29 mouse cellular contexts compared by ENCODE assay signal in the genomic region with DNA sequence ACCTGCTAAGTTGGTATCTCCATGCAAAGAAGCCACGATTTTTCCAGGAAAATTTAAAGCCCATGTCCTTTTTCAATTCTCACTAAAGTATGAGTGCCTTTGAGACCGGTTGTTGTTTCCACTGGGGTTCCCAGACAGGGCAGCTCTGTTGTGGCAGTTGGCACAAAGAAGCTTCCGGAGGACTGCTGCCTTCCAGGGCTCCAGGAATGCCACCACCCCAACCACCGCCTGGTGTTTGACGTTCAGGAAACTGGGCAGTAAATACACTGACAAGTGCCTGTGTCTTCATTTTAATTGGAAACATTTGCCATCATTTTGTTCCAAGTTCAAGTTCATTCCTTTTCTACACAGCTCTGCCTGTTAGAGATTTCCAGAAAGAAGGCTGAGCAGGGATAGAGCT. TPM values are rescaled to one million over a fixed set of nuclear protein-coding genes. Genes with fewer than 3 reads are reported as not detected.
DNase-seq lines count a peak whose midpoint lies in the region; ATAC-seq lines count a peak whose summit lies in the region.
"Had no signal": no experiment of that assay in that cellular context is flagged by ENCODE, and none has a peak within 500 bp of the region (broad histone marks: within the 10 kb centered on the region; RNA-seq: fewer than 3 reads in every experiment).

No protein-coding gene starts in this region.

- H3K27me3 ChIP-seq in embryonic facial prominence, embryonic 15.5 days = no peaks in the 10 kb centered on the region
- H3K27me3 ChIP-seq in forebrain, embryonic 14.5 days (replicated peaks; ENCODE audit: control insufficient read depth, insufficient read depth, low read length) = no peaks in the 10 kb centered on the region
- H3K27me3 ChIP-seq: CH12.LX; embryonic facial prominence, embryonic 12.5 days; heart, embryonic 13.5 days; hindbrain, embryonic 12.5 days had no signal

- H3K9ac ChIP-seq in embryonic facial prominence, embryonic 15.5 days = no peak overlapping the region
- H3K9ac ChIP-seq in forebrain, embryonic 14.5 days (ENCODE audit: low read length) = no peak overlapping the region
- H3K9ac ChIP-seq: embryonic facial prominence, embryonic 12.5 days; forebrain, postnatal 0 days; heart, embryonic 13.5 days; hindbrain, embryonic 12.5 days had no signal

- no peak overlapping the region for H3K4me3 ChIP-seq in embryonic facial prominence, embryonic 15.5 days (replicated peaks)
- H3K4me3 ChIP-seq in forebrain, embryonic 14.5 days (ENCODE audit: low read depth, low read length) = no peak overlapping the region
- H3K4me3 ChIP-seq: embryonic facial prominence, embryonic 12.5 days; erythroblast, embryonic 14.5 days; heart, embryonic 13.5 days; hindbrain, embryonic 12.5 days had no signal

- peak; percentile 10 for DNase-seq in kidney, postnatal 10 days
- DNase-seq in kidney, postnatal 4 days = no peak
- DNase-seq in lung, postnatal 14 days = peak; percentile 39
- DNase-seq in layer of hippocampus, adult 18-20 months (ENCODE audit: low spot score in 2 of 2) = no peak
- DNase-seq in adrenal gland, postnatal 4 days (ENCODE audit: low spot score in 2 of 2) = no peak
- no peak for DNase-seq in forebrain, embryonic 14.5 days (ENCODE audit: low spot score)
- DNase-seq: adrenal gland, adult 2 months; adrenal gland, postnatal 25 days; cerebellum, adult 11 months; cerebellum, adult 8-10 months; cerebellum, postnatal 14 days; embryo, embryonic 11 days; forebrain, postnatal 0 days; gastrocnemius, postnatal 36 days; heart, adult 11 months; heart, postnatal 4 days had no signal

- no peaks in the 10 kb centered on the region for H3K36me3 ChIP-seq in embryonic facial prominence, embryonic 15.5 days
- no peaks in the 10 kb centered on the region for H3K36me3 ChIP-seq in forebrain, embryonic 14.5 days (ENCODE audit: control insufficient read depth, insufficient read depth, low read length)
- H3K36me3 ChIP-seq: embryonic facial prominence, embryonic 12.5 days; heart, embryonic 13.5 days; hindbrain, embryonic 12.5 days had no signal

- no peaks in the 10 kb centered on the region for H3K9me3 ChIP-seq in embryonic facial prominence, embryonic 15.5 days (replicated peaks)
- H3K9me3 ChIP-seq in forebrain, embryonic 14.5 days (replicated peaks; ENCODE audit: control insufficient read depth, low read length) = no peaks in the 10 kb centered on the region
- H3K9me3 ChIP-seq: embryonic facial prominence, embryonic 12.5 days; heart, embryonic 13.5 days; hindbrain, embryonic 12.5 days had no signal

- no peak overlapping the region for H3K4me2 ChIP-seq in embryonic facial prominence, embryonic 15.5 days (replicated peaks)
- H3K4me2 ChIP-seq in forebrain, embryonic 14.5 days (ENCODE audit: low read length) = no peak overlapping the region
- H3K4me2 ChIP-seq: embryonic facial prominence, embryonic 12.5 days; heart, embryonic 13.5 days; hindbrain, embryonic 12.5 days had no signal

- H3K27ac ChIP-seq in embryonic facial prominence, embryonic 15.5 days (replicated peaks) = peak overlapping the region; percentile 48; the same call in 1 of the 2 replicates
- H3K27ac ChIP-seq in forebrain, embryonic 14.5 days (ENCODE audit: low read depth, low read length) = no peak overlapping the region
- H3K27ac ChIP-seq: embryonic facial prominence, embryonic 12.5 days; heart, embryonic 13.5 days; hindbrain, embryonic 12.5 days had no signal

- H3K4me1 ChIP-seq in embryonic facial prominence, embryonic 15.5 days = no peaks in the 10 kb centered on the region
- H3K4me1 ChIP-seq in forebrain, embryonic 14.5 days (ENCODE audit: control insufficient read depth, insufficient read depth, low read length) = no peaks in the 10 kb centered on the region
- H3K4me1 ChIP-seq: embryonic facial prominence, embryonic 12.5 days; heart, embryonic 13.5 days; hindbrain, embryonic 12.5 days had no signal

- 44% methylated on average over 5 of the region's 5 CpGs for WGBS in embryonic facial prominence, embryonic 15.5 days
- 68% methylated on average over 5 of the region's 5 CpGs for WGBS in forebrain, embryonic 14.5 days

- ATAC-seq in embryonic facial prominence, embryonic 15.5 days (ENCODE audit: insufficient number of reproducible peaks, low FRiP score, low TSS enrichment, low read depth) = no peak
- ATAC-seq in forebrain, embryonic 14.5 days = no peak
- ATAC-seq: forebrain, postnatal 0 days; hindbrain, embryonic 16.5 days; inflammation-experienced regulatory T-cells, adult 6 months had no signal

RNA-seq across cellular contexts. Expression of a gene that starts 19.5 kb away (rescaled TPM):
- polyA plus RNA-seq in embryonic facial prominence, embryonic 15.5 days (2015; fragmentation: Nextera tagmentation; extraction: Ambion mirVana) = 2.5 and 3.3 TPM in 2 replicates
- total RNA-seq in layer of hippocampus, adult 18-20 months (2021) = not detected
- 10 to 100 TPM; 40.5 to 50.4 TPM for total RNA-seq in adrenal gland, postnatal 4 days (2021)
- polyA plus RNA-seq in forebrain, embryonic 14.5 days (2014; fragmentation: Nextera tagmentation; extraction: Ambion mirVana) = 0.30 TPM in 1 of 2 replicates, not detected in the other
- total RNA-seq: CH12.LX; forebrain, postnatal 0 days; gastrocnemius, adult 18-20 months; gastrocnemius, postnatal 36 days; heart, postnatal 4 days had no signal
- polyA plus RNA-seq: erythroblast, embryonic 14.5 days; forebrain, embryonic 11.5 days; forebrain, postnatal 0 days; heart, embryonic 13.5 days; heart, postnatal 0 days; hindbrain, embryonic 16.5 days; inflammation-experienced regulatory T-cells, adult 6 months had no signal

RNA-seq across cellular contexts. Expression of a gene that starts 22.5 kb away (rescaled TPM):
- polyA plus RNA-seq in embryonic facial prominence, embryonic 15.5 days (2015; fragmentation: Nextera tagmentation; extraction: Ambion mirVana) = 0.11 and 0.13 TPM in 2 replicates
- total RNA-seq in layer of hippocampus, adult 18-20 months (2021) = not detected
- 1 to 10 TPM; 2.1 to 3.5 TPM for total RNA-seq in adrenal gland, postnatal 4 days (2021)
- polyA plus RNA-seq in forebrain, embryonic 14.5 days (2014; fragmentation: Nextera tagmentation; extraction: Ambion mirVana) = not detected in 2 replicates
- total RNA-seq: CH12.LX; common myeloid progenitor, adult 5-6 weeks; forebrain, postnatal 0 days; gastrocnemius, adult 18-20 months; gastrocnemius, postnatal 36 days; heart, postnatal 4 days had no signal
- polyA plus RNA-seq: brain, embryonic 14.5 days; embryonic facial prominence, embryonic 12.5 days; erythroblast, embryonic 14.5 days; forebrain, embryonic 11.5 days; forebrain, postnatal 0 days; heart, embryonic 13.5 days; heart, postnatal 0 days; hindbrain, embryonic 12.5 days had no signal

RNA-seq across cellular contexts. Expression of a gene that starts 29.0 kb away (rescaled TPM):
- 39.2 and 39.7 TPM in 2 replicates for polyA plus RNA-seq in embryonic facial prominence, embryonic 15.5 days (2015; fragmentation: Nextera tagmentation; extraction: Ambion mirVana)
- total RNA-seq in layer of hippocampus, adult 18-20 months (2021) = 100 to 1,000 TPM; 133 TPM
- 10 to 100 TPM; 68.4 to 71.2 TPM for total RNA-seq in adrenal gland, postnatal 4 days (2021)
- polyA plus RNA-seq in forebrain, embryonic 14.5 days (2014; fragmentation: Nextera tagmentation; extraction: Ambion mirVana) = 74.3 and 98.9 TPM in 2 replicates

RNA-seq across cellular contexts. Expression of a gene that starts 34.8 kb away (rescaled TPM):
- polyA plus RNA-seq in embryonic facial prominence, embryonic 15.5 days (2015; fragmentation: Nextera tagmentation; extraction: Ambion mirVana) = 10.3 and 11.0 TPM in 2 replicates
- 10 to 100 TPM; 34.0 to 34.2 TPM for total RNA-seq in layer of hippocampus, adult 18-20 months (2021)
- 10 to 100 TPM; 40.0 to 41.1 TPM for total RNA-seq in adrenal gland, postnatal 4 days (2021)
- polyA plus RNA-seq in forebrain, embryonic 14.5 days (2014; fragmentation: Nextera tagmentation; extraction: Ambion mirVana) = 7.9 and 9.6 TPM in 2 replicates

Comparison
In these comparisons a context has a peak if more than half of its experiments do, and no peak if none do; other contexts are left out.
1. DNase-seq: peak in kidney, postnatal 10 days (single experiment) and lung, postnatal 14 days (single experiment); none in kidney, postnatal 4 days (0 of 2), layer of hippocampus, adult 18-20 months (0 of 2), adrenal gland, postnatal 4 days (0 of 2) and forebrain, embryonic 14.5 days (single experiment).
2. RNA of a gene that starts 19.5 kb away (total RNA-seq): 40.5 to 50.4 TPM in adrenal gland, postnatal 4 days; not detected in layer of hippocampus, adult 18-20 months; every median in the first group is over 10 times any median in the second.